Mouse (Mus musculus): Measurements from ENCODE around the gene Abca1. TPM values are rescaled to one million over a fixed set of nuclear protein-coding genes. Genes with fewer than 3 reads are reported as not detected.

Abca1 gene
- polyA plus RNA-seq, 1 experiment from 2014 or later: 3.6 TPM

- DNase-seq (ENCODE audit: low spot score): no peak
- H3K27me3 ChIP-seq (ENCODE audit: insufficient read depth, poor library complexity, severe bottlenecking): no peaks in the 10 kb centered on the region
- H3K36me3 ChIP-seq: peaks cover 10% of the 10 kb centered on the region; the same call in 1 of the 2 replicates
- H3K9me3 ChIP-seq: no peaks in the 10 kb centered on the region
- WGBS: 75% methylated on average over 4 of the region's 4 CpGs
- no peaks in the 10 kb centered on the region for H3K4me1 ChIP-seq (replicated peaks)
- H3K4me3 ChIP-seq: no peak overlapping the region
- no peak overlapping the region for H3K27ac ChIP-seq
Measured at GRCm38 (mm10) chr4:53088999-53089398, 70.7 kb downstream of the Abca1 start.

DNA sequence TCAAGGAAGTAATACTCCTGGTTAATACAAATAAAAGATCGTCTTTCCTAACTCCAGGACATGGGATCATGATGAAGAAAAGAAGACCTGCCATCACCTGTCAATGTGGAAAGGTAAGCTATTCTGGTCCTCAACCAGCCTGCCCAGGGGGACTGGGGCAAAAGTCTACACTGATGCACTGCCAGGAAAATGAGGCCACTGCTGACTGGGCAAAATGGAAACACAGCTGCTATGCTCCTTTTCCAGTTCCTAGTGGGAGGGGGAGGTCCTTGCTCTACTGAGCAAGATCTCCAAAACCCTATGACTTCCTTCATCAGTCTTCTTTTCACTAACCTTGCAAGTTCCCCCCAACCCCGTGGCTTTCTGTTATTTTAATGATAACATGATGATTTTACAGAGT, 73.1 kb downstream of the Abca1 start:
- 85% methylated on average over 2 of the region's 2 CpGs for WGBS
- no peak for DNase-seq (ENCODE audit: low spot score)
- Histone ChIP-seq H3K4me1 (replicated peaks) (no peaks in the 10 kb centered on the region), H3K36me3 (peaks cover 16% of the 10 kb centered on the region; the same call in 1 of the 2 replicates), H3K9me3 (no peaks in the 10 kb centered on the region), H3K27ac (no peak overlapping the region), H3K27me3 (ENCODE audit: insufficient read depth, poor library complexity, severe bottlenecking) (no peaks in the 10 kb centered on the region), H3K4me3 (no peak overlapping the region)

DNA sequence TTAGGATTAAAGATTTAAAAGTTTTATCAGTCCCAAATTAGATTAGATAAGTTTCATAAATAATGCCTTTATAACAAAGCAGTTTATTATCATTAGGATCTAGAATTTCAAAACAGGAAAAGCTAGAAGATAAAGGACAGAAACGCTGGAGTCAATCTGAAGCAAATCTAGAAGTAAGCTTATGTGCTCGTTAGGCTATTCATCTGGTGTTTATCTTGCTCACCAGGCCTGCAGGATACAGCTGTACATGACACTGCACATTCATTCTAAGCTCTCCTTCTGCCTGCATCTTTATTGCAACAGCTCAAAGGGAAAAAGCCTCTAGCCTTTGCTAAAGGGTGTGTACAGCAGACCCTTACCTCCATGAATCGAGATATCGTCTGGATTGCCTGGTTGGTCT, 74.1 kb downstream of the Abca1 start:
- H3K36me3 ChIP-seq: peaks cover 16% of the 10 kb centered on the region; the same call in 1 of the 2 replicates
- H3K9me3 ChIP-seq: no peaks in the 10 kb centered on the region
- no peak for DNase-seq (ENCODE audit: low spot score)
- no peaks in the 10 kb centered on the region for H3K4me1 ChIP-seq (replicated peaks)
- WGBS: 87% methylated on average over 4 of the region's 4 CpGs
- H3K4me3 ChIP-seq: no peak overlapping the region
- no peaks in the 10 kb centered on the region for H3K27me3 ChIP-seq (ENCODE audit: insufficient read depth, poor library complexity, severe bottlenecking)
- H3K27ac ChIP-seq: no peak overlapping the region

DNA sequence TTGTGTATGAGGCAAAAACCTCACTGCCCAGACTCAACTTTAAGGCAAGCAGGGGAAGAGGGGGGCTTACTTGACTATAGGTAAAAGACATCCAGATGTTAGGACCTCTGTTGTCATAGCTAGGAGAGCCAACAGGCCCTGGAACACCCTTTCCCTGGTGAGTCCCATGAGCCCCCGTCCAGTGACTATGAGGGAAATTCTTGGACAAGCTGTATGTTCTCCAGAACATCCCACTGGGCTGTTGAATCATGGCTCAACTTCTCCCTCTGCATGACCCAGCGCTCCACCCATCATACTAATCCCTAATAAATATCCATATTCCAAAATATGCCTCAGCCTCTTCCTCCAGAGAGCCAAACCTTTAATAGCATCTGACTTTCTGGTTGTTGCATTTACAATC, 76.6 kb downstream of the Abca1 start:
- Histone ChIP-seq H3K4me3 (no peak overlapping the region), H3K36me3 (peaks cover 16% of the 10 kb centered on the region; the same call in 1 of the 2 replicates), H3K4me1 (replicated peaks) (no peaks in the 10 kb centered on the region), H3K9me3 (no peaks in the 10 kb centered on the region), H3K27me3 (ENCODE audit: insufficient read depth, poor library complexity, severe bottlenecking) (no peaks in the 10 kb centered on the region), H3K27ac (no peak overlapping the region)
- no peak for DNase-seq (ENCODE audit: low spot score)
- WGBS: 98% methylated on average over 2 of the region's 2 CpGs

DNA sequence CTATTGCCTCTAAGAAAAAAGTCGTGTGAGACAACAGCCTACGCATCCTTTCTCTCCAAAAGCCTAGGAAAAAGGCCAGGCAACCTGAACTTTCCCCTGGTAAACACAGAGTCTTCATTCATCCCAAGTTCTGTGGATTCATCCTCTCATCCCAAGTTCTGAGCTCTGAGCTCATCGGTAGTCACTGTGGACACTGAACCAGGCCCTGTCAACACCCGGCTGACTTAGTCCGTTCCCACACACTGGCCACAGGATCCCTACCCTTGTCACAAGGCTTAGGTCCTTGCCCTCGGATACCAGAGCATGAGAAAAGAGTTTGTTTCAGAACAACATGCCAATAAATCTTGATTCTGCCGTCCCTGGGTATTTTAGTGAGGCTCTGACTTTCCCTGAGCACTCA, 77.2 kb downstream of the Abca1 start:
- Histone ChIP-seq H3K4me1 (replicated peaks) (no peaks in the 10 kb centered on the region), H3K9me3 (no peaks in the 10 kb centered on the region), H3K4me3 (no peak overlapping the region), H3K36me3 (peaks cover 21% of the 10 kb centered on the region), H3K27ac (no peak overlapping the region), H3K27me3 (ENCODE audit: insufficient read depth, poor library complexity, severe bottlenecking) (no peaks in the 10 kb centered on the region)
- DNase-seq (ENCODE audit: low spot score): no peak
- 88% methylated on average over 7 of the region's 7 CpGs for WGBS

GRCm38 (mm10) chr4:53081851-53082250, 77.8 kb downstream of the Abca1 start:
- WGBS: 93% methylated on average over 11 of the region's 11 CpGs
- Histone ChIP-seq H3K9me3 (no peaks in the 10 kb centered on the region), H3K27me3 (ENCODE audit: insufficient read depth, poor library complexity, severe bottlenecking) (no peaks in the 10 kb centered on the region)

GRCm38 (mm10) chr4:53080290-53080689, 79.4 kb downstream of the Abca1 start:
- peaks cover 41% of the 10 kb centered on the region for H3K36me3 ChIP-seq
- DNase-seq (ENCODE audit: low spot score): no peak
- H3K27ac ChIP-seq: no peak overlapping the region
- H3K4me3 ChIP-seq: no peak overlapping the region
- no peaks in the 10 kb centered on the region for H3K4me1 ChIP-seq (replicated peaks)
- WGBS: 87% methylated on average over 3 of the region's 3 CpGs
- H3K27me3 ChIP-seq (ENCODE audit: insufficient read depth, poor library complexity, severe bottlenecking): no peaks in the 10 kb centered on the region
- H3K9me3 ChIP-seq: no peaks in the 10 kb centered on the region

More at GRCm38 (mm10) chr4:53081851-53082250, 77.8 kb downstream of the Abca1 start:
- Histone ChIP-seq H3K4me1 (replicated peaks) (no peaks in the 10 kb centered on the region), H3K27ac (no peak overlapping the region), H3K4me3 (no peak overlapping the region), H3K36me3 (peaks cover 25% of the 10 kb centered on the region)
- no peak for DNase-seq (ENCODE audit: low spot score)

DNA sequence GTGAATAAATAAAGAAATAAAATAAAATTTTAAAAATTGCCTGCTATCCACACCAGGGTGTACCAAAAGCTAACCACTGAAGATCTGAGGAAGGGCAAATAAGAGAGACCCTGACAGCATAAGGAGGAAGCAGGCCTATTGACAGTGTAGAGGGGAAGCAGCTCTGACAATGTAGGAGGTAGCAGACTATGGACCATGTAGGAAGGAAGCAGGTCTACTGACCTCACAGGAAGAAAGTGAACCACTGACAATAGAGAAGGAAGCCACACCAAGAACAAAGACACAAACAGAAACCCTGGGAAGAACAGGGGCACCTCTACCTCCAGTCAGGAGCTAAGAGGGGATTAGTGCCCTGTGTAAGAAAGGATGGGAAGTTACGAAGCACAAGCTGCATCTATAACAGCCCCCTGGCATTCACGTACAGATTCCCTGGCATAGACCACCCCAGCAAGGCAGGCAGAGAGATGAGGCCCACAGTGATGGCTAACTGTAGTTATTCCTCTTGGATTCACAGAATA, 80.8 kb downstream of the Abca1 start:
- H3K4me3 ChIP-seq: no peak overlapping the region
- DNase-seq (ENCODE audit: low spot score): no peak
- no peaks in the 10 kb centered on the region for H3K9me3 ChIP-seq
- no peak overlapping the region for H3K27ac ChIP-seq
- H3K36me3 ChIP-seq: peaks cover 47% of the 10 kb centered on the region
- H3K4me1 ChIP-seq (replicated peaks): no peaks in the 10 kb centered on the region
- 82% methylated on average over 2 of the region's 2 CpGs for WGBS
- H3K27me3 ChIP-seq (ENCODE audit: insufficient read depth, poor library complexity, severe bottlenecking): no peaks in the 10 kb centered on the region

DNA sequence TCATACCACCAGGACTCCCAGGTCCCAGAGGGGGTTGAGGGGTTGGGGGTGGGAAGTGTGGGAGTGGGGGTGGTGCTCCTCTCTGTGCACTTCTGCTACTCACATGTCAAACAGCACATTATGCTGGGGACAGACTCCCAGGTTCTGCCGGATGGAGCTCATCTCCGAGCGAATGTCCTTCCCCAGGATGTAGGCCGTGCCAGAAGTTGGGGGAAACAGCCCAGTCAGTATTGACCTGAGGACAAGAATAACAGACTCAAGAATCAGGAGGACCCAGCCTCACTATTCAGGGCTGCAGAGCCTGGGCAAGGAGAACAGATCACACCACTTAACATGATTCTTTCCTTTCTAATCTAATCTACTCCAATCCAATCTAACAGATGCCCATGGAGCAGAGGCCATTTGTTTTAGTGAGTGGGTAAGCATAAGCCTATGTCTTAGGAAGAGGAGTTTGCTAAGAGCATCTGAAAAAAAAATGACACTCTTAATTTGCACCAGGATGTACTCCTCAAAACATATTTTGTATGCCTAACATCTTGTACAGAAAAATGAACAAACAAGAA, 82.8 kb downstream of the Abca1 start:
- Histone ChIP-seq H3K36me3 (peaks cover 50% of the 10 kb centered on the region), H3K9me3 (no peaks in the 10 kb centered on the region), H3K4me1 (replicated peaks) (no peaks in the 10 kb centered on the region), H3K27me3 (ENCODE audit: insufficient read depth, poor library complexity, severe bottlenecking) (no peaks in the 10 kb centered on the region), H3K4me3 (no peak overlapping the region), H3K27ac (no peak overlapping the region)
- 98% methylated on average over 4 of the region's 4 CpGs for WGBS
- DNase-seq (ENCODE audit: low spot score): no peak

- H3K4me1 ChIP-seq (replicated peaks): no peaks in the 10 kb centered on the region
- H3K36me3 ChIP-seq: peaks cover 59% of the 10 kb centered on the region
- no peaks in the 10 kb centered on the region for H3K27me3 ChIP-seq (ENCODE audit: insufficient read depth, poor library complexity, severe bottlenecking)
- no peak for DNase-seq (ENCODE audit: low spot score)
- 89% methylated on average over 7 of the region's 7 CpGs for WGBS
- no peak overlapping the region for H3K27ac ChIP-seq
- H3K9me3 ChIP-seq: no peaks in the 10 kb centered on the region
- H3K4me3 ChIP-seq: no peak overlapping the region
Measured at GRCm38 (mm10) chr4:53073025-53073424, 86.7 kb downstream of the Abca1 start.

- no peak overlapping the region for H3K27ac ChIP-seq
- 84% methylated on average over 7 of the region's 7 CpGs for WGBS
- H3K9me3 ChIP-seq: no peaks in the 10 kb centered on the region
- H3K4me3 ChIP-seq: no peak overlapping the region
- H3K36me3 ChIP-seq: peaks cover 21% of the 10 kb centered on the region
- no peaks in the 10 kb centered on the region for H3K27me3 ChIP-seq (ENCODE audit: insufficient read depth, poor library complexity, severe bottlenecking)
- H3K4me1 ChIP-seq (replicated peaks): no peaks in the 10 kb centered on the region
- DNase-seq (ENCODE audit: low spot score): no peak
Measured at GRCm38 (mm10) chr4:53062301-53063008, 97.2 kb downstream of the Abca1 start.

DNA sequence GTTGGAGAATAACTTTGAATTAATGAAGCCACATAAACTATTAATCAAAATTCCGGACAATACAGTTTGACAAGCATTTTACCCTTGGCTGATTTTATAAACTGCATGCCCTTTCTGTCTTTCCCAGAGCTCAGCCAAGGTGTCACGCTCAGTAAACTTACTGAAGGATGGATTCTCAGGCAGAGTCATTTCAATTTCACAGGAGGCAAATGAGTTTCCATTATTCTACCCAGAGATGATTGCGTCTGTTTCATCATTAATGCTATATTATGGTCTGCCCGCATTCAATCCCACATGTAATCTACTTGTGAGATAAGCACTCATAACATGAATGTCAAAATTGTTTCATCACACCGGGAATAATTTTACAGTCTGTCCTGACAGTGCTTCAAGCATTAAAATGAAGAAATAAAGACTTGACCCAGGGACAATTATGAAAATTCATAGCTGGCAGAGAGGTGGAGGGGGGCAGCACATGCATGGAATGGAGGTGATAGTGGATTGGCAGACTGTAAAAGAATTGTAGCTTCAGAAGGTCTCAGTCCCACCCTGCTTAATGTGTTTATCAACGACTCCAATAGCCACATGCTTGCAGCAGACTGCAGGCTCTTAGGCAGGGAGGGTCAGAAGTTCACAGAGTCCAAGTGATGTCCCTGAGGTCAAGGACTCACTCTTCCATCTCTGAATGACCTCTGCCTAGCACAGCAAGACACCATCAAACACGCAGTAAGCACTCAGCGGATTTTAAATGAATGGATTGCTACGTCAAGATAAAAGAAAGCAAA, 113.3 kb downstream of the Abca1 start:
- H3K9me3 ChIP-seq: no peaks in the 10 kb centered on the region
- no peak overlapping the region for H3K27ac ChIP-seq
- peaks cover 3% of the 10 kb centered on the region; the same call in 1 of the 2 replicates for H3K4me1 ChIP-seq (replicated peaks)
- peaks cover 27% of the 10 kb centered on the region for H3K36me3 ChIP-seq
- H3K4me3 ChIP-seq: no peak overlapping the region
- 70% methylated on average over 9 of the region's 9 CpGs for WGBS
- H3K27me3 ChIP-seq (ENCODE audit: insufficient read depth, poor library complexity, severe bottlenecking): no peaks in the 10 kb centered on the region
- DNase-seq (ENCODE audit: low spot score): no peak

GRCm38 (mm10) chr4:53045807-53046206, 113.9 kb downstream of the Abca1 start:
- Histone ChIP-seq H3K4me1 (replicated peaks) (peaks cover 3% of the 10 kb centered on the region; the same call in 1 of the 2 replicates), H3K9me3 (no peaks in the 10 kb centered on the region), H3K27me3 (ENCODE audit: insufficient read depth, poor library complexity, severe bottlenecking) (no peaks in the 10 kb centered on the region), H3K36me3 (peaks cover 27% of the 10 kb centered on the region), H3K4me3 (no peak overlapping the region), H3K27ac (no peak overlapping the region)
- 81% methylated on average over 7 of the region's 7 CpGs for WGBS
- DNase-seq (ENCODE audit: low spot score): no peak

All from hindbrain, embryonic 10.5 days (tissue).